Mouse (Mus musculus) large intestine, adult 2 months (tissue): ENCODE data around the gene Evc2. TPM values are rescaled to one million over a fixed set of nuclear protein-coding genes. Genes with fewer than 3 reads are reported as not detected.

Source experiments
- DNase-seq: peaks from one replicate; pipeline ENCODE4 v3.0.0-alpha.2; 2012; ENCODE audit warnings: low read depth, low spot score
- WGBS: fragments of 180-500 bp; shearing (Covaris S2); methylation state at CpG from one replicate; pipeline ENCODE4 v1.1.7; 2018; 5-methylcytosine and 5-hydroxymethylcytosine counted together
- polyA plus RNA-seq: library from polyadenylated mRNA; depleted of rRNA; stranded (reverse); fragments of >200 nt; gene quantifications from 2 replicates; pipeline ENCODE4 v1.2.3, GENCODE M21; 2012; rRNA removed

The Evc2 gene
- polyA plus RNA-seq, 1 experiment = 2.4 TPM

DNA sequence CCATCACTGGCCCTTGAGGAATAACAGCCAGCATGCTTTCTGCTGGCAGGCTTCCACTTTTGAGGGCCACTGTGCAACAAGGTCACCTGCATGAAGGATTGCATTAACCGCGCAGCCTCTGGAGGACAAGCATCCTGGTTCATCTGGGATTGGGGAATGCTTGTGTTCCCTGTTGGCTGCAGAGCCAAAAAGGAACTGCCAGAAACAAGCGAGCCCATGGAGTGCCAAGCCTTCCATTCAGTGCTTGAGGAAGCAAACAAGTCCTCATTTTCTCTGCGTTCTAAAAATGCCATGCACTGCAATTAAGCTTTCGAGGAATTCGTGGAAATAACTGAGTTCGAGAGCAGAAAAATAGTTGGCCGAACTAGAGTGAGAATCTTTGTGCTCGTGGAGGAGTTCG is 127.2 kb downstream of the Evc2 start:
- DNase-seq = no peak
- 87% methylated on average over 10 of the region's 10 CpGs for WGBS

DNA sequence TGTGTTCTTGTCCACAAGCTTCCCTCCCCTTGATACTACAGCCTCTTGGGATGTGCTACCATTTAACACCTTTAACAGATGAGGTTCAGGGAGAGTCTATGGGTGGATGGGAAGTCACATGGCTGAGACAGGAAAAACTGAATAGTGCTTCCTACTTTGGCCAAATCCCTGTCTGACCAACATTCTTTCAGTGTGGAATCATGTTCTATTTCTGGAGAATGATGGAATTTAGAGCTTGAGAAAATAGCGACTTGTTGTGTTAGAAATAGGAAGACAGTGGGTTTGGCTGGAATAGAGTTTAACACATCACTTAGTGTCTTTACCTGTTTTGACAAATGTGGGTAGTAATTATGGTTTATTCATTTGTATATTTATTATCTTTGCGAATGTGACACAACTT is 129.3 kb downstream of the Evc2 start:
- no peak for DNase-seq
- 70% methylated on average over 2 of the region's 2 CpGs for WGBS

DNA sequence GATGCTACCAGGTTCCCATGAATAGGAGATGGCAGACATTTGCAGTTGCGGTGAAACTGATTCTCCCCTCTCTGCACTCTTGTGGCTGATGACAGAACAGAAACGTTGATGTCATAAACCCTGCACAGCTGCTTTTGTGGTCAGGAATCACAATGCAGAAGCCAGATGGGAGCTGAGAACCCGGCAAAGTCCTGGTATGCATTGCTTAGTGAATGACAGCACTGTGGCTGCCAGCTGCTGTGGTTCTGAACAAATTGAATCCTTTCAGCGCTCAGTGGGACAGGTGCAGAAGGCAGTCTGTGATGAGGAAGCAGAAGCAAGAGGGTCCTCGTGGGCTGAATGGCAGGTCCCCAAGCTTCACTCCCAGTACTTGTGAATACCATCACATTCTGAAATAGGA is 130.7 kb downstream of the Evc2 start:
- DNase-seq = no peak
- 67% methylated on average over 5 of the region's 5 CpGs for WGBS

DNA sequence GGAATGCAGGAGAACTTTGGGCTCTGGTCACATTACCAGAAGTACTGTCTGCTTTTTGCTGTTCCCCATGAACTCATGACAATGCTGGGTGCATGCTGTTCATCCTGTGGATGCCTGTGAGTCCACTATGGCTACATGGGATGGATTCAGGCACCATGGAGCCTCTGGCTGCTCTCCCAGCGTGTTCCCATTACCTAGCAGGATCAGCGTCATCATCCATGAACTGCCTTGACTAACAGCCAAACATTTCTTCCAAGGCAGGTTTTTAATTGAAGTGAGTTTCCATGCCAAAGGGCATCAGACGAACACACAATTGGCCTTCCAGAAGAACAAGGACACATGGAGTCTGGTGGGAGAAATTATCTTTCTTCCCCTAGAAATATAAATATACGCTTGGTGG is 133.3 kb downstream of the Evc2 start:
- 84% methylated on average over 4 of the region's 4 CpGs for WGBS
- no peak for DNase-seq

DNA sequence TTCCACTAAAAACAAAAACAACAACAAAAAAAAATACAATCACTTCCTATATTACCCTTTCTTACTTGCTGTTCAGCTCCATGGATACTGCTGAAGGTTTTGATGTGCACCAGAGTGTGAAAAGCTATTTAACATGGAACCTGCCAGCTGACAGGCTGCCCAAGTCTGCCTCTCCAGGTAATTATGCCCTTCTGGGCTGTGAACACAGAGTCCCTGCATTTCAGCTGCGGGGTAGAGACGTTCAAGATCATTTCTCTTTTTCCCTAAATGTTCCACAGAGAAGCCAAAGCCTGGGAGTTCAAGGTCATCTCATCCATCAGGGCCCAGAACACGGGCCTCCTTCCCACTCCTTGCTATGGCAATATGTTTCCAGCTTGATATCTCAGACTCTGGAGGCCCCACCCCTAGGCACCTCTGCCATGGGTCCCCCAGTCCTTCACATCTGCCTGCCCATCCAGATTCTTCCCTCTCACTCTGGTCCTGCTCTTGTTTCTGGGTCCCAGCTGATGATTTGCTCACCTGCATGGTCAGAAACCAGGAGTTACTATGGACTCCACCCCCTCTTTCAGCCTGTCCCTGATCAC is 133.8 kb downstream of the Evc2 start:
- 53% methylated on average over 3 of the region's 3 CpGs for WGBS
- no peak for DNase-seq

Other genes with a start within 250 kb of the Evc2 start
- gene Crmp1, start 96.6 kb upstream of the Evc2 start, polyA plus RNA-seq = 1.5 and 1.7 TPM in 2 replicates
- gene Evc, start 1.6 kb upstream of the Evc2 start, polyA plus RNA-seq = 3.8 and 4.7 TPM in 2 replicates